Mouse (Mus musculus): ENCODE data around the gene Pde4a.
A peak's percentile ranks its signal among the peaks of the same experiment; 100 is the strongest.

The Pde4a gene

GRCm38 (mm10) chr9:21165041-21165951, at the start of gene Pde4a:
Gene Pde4a (plus strand): TSS chr9:21165714.
- no peak for DNase-seq (ENCODE audit: low read depth, low spot score)

GRCm38 (mm10) chr9:21117073-21117472, 48.4 kb upstream of the Pde4a start:
- no peak for DNase-seq (ENCODE audit: low read depth, low spot score)

- DNase-seq (ENCODE audit: low read depth, low spot score), result no peak
Measured at GRCm38 (mm10) chr9:21121483-21121882, 44.0 kb upstream of the Pde4a start.

GRCm38 (mm10) chr9:21124837-21125236, 40.7 kb upstream of the Pde4a start:
- no peak for DNase-seq (ENCODE audit: low read depth, low spot score)

DNA sequence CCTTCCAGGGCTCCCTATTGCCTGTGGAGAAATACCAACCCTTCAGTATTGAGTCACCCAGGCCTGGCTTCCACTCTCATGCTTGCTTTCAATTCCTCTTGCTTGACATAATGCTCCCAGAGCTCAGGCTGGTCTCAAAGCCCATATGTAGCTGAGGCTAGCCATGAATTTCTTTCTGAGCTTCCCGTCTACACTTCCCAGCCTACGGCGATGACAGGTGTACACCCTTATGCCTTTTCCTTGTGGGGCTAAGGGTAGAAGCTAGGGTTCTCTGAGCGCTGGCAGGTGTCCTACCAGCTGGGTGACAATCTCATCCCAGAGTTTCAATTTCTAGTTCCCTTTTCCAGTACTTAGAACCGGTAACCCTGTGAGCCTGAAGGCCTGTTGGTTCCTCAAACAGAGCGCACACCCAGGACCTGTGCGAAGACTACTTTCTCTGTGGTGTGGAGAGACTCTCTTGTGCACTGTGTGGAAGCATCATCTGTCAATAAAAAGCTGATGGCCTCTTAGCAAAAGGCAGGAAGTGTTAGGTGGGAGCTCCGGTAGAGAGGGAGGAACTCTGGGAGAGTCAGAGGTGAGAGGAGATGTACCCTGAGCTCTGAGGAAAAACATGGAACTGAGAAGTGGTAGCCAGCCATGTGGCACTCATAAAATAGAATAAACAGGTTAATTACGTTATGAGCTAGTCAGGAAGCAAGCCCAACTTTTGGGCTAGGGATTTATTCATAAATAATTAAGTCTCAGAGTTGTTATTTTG, 39.8 kb upstream of the Pde4a start:
- DNase-seq (ENCODE audit: low read depth, low spot score), result no peak

GRCm38 (mm10) chr9:21126259-21126627, 39.3 kb upstream of the Pde4a start:
- no peak for DNase-seq (ENCODE audit: low read depth, low spot score)

GRCm38 (mm10) chr9:21131059-21131956, 34.2 kb upstream of the Pde4a start, which contains the start of gene Tyk2:
Gene Tyk2 (minus strand): TSS chr9:21131243.
- DNase-seq (ENCODE audit: low read depth, low spot score), result peak; percentile 97

DNA sequence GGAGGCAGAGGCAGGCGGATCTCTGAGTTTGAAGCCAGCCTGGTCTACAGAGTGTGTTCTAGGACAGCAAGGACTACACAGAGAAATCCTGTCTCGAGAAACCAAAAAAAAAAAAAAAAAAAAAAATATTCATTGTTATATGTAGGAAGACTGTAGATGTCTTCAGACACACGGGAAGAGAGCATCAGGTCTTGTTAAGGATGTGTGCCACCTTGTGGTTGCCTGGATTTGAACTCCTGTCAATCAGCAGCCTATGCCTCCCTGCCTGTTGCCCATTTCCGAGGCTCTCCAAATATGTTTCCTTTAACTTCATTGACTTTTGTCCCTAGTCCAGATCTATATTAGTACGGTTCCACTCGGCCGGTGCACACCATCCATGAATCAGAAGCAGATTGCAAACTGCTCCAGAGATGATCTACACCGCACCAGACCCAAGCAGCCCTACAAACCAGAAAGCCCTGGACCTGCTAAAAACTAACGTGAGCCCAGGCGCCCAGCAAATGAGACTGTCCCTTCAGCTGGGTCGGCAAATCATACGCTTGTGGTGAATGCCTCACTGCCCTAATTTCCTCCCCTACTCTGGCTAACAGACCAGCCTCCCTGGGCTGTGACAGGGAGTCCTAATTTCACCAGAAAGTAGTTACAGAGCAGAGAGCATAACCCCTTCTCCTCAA, 33.3 kb upstream of the Pde4a start:
- DNase-seq (ENCODE audit: low read depth, low spot score), result no peak

DNA sequence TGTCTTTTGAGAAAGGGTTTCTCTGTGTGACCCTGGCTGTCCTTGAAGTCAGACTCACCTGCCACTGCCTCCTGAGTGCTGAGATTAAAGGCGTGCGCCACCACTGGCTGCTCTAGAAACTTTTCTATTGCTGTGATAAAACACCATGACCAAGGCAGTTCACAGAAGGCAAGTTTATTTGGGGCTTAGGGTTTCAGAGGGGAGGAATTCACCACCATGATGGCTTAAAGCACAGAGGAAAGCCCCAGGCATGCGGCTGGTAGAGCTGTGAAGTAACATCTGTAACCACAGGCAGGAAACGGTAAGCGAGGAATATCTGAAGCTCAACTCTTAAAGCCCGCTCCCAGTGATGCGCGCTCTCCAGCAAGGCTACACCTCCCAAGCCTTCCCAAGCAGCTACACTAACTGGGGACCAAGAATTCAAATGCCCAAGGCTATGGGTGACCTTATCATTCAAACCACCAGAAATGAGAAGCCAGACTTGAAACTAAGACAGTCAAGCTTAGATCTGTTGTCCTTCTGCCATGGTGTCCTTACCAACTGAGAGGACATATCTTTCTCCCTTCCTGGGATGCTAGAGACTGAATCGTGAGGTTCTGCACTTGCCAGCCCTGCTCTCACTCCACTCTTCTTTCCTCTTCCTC, 32.3 kb upstream of the Pde4a start:
- DNase-seq (ENCODE audit: low read depth, low spot score), result no peak

DNA sequence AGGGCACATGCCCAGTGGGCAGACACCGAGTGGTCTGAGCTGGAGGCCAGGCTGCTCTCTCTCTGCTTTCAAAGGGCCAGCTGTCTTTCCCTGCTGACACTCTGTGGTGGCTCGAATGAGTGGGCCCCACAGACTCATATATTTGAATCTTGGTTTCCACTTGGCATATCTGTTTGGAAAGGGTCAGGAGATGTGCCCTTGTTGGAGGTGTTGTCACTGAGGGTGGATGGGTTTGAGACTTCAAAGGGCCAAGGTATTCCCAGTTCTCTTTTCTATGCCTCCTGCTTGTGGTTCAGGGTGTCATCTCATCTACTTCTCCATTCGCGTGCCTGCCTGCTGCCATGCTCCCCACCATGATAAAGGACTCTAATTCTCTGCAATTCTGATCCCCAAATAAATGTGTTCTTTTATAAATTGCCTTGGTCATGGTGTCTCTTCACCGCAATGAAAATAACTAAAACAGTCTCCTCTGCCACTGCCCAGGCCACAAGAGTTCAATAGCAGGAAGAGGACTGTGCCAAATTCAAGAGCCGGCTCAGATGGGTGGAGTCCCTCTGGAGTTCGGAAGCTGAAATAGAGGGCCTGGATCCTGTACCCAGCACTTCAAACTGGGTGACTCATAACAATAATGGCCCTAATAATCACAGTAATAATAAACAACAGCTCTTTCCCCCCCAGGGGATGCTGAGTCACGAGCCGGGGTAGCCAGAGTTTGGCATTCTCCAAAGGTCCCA, 30.8 kb upstream of the Pde4a start:
- no peak for DNase-seq (ENCODE audit: low read depth, low spot score)

DNA sequence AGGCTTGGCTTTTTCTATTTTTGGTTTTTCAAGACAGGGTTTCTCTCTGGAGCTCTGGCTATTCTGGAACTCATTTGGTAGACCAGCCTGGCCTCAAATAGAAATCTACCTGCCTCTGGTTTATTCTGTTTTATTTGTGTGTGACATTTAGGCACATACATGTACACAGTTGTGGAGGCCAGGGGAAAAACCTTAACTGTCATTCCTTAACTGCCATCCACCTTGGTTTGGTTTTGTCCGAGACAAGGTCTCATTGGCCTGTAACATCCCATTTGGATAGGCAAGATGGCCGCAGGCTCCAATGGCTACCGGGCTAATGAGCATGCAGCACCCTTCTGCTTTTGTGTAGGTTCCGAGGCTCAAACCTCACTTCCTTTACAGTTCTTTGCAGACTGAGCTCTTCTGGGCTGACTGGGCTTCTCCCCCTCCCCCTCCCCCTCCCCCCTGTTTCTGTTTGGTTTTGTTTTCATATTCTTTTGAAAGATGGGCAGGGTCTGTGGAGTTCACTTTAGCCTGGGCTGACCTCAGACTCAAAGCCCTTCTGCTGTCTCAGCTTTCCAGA, 30.1 kb upstream of the Pde4a start:
- DNase-seq (ENCODE audit: low read depth, low spot score), result no peak

- no peak for DNase-seq (ENCODE audit: low read depth, low spot score)
Measured at GRCm38 (mm10) chr9:21135941-21136381, 29.6 kb upstream of the Pde4a start.

- no peak for DNase-seq (ENCODE audit: low read depth, low spot score)
Measured at GRCm38 (mm10) chr9:21136401-21136800, 29.1 kb upstream of the Pde4a start.

DNA sequence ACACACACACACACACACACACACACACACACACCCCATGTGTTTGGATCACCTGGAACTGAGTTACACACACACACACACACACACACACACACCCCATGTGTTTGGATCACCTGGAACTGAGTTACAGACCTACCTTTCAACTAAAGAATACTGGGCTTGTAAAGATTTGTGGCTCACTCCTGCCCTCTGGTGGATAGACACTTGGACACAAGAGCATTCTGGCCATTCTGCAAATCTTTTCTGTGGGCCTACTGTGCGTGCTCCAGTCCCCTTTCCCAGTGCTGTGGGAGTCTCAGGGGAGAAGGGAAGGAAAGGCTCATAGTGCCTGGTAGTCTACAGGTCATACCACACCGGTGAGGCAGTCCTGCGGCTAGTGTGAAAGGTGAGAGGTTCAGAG, 28.3 kb upstream of the Pde4a start:
- DNase-seq (ENCODE audit: low read depth, low spot score), result peak; percentile 59

DNA sequence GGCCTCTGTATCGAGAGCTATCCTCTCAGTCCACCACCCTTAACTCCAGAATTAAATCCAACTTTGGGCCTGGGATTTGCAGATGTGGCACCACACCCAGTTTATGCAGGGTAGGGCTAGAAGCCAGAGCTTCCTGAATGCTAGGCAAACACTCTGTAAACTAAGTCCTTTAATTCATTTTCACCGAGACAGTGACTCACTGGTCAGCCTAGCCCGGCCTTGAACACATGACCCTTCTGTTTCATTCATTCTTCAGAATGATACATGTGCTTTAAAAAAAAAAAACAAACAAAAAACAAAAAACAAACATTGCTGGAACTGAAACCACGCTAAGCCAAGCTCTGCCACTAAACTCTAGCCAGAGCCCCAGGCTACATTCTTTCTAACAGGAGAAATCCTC, 27.1 kb upstream of the Pde4a start:
- DNase-seq (ENCODE audit: low read depth, low spot score), result no peak

DNA sequence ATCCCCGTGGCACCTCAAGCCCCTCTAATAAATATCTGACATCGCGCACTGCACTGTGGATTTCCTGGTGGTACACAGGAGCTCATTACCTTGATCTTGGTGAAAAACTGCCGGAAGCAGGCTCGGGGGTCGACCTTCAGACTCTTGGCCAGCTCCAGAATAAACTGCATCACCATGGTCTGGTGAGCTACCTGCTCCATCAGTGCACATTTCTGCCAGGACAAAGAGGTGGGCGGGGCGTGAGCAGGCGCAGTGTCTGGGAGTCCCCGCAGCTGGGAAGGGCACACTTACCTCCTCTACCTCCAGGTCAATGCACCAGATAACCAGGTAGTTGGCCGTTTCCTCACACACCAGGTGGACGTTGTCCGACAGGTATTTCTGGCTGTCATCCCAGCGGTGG, 23.6 kb upstream of the Pde4a start:
- DNase-seq (ENCODE audit: low read depth, low spot score), result no peak

- DNase-seq (ENCODE audit: low read depth, low spot score), result no peak
Measured at GRCm38 (mm10) chr9:21144361-21144760, 21.2 kb upstream of the Pde4a start.

DNA sequence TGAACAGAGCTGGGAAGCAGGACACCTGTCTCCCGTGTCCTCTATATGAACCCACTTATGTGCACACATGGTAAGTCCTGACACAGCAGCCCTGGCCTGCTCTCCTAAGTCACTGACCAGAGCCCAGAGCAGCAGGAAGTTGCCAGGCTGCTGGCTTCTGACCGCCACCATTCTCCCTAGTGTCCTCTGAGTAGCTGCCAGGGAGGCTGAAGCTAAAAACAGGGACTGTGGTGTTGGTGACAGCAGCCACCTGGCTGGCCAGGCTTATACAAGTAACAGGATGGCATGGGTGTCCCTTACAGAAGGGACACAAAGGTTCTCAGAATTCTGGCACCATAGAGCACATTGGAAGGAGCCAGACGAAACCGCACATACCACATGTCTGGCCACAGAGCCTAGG, 20.1 kb upstream of the Pde4a start:
- no peak for DNase-seq (ENCODE audit: low read depth, low spot score)

- DNase-seq (ENCODE audit: low read depth, low spot score), result no peak
Measured at GRCm38 (mm10) chr9:21146722-21147121, 18.8 kb upstream of the Pde4a start.

GRCm38 (mm10) chr9:21148427-21148826, 17.1 kb upstream of the Pde4a start:
- DNase-seq (ENCODE audit: low read depth, low spot score), result no peak

Measured in mesoderm, embryonic 11.5 days (tissue).